Mouse (Mus musculus) megakaryocyte, embryonic 14.5 days (primary cell): ENCODE results near the gene Gdap1l1. TPM values are rescaled to one million over a fixed set of nuclear protein-coding genes. Genes with fewer than 3 reads are reported as not detected.
A peak's percentile ranks its signal among the peaks of the same experiment; 100 is the strongest.

Experiments used
- H3K27me3 ChIP-seq: replicated peaks from 2 replicates; pipeline ENCODE3; 2012; ENCODE audit warnings: inconsistent platforms
- H3K36me3 ChIP-seq: replicated peaks from 2 replicates; pipeline ENCODE3; 2012; ENCODE audit warnings: low read length, inconsistent platforms, mixed read lengths
- H3K4me1 ChIP-seq: 2 replicates; pipeline ENCODE4 v1.6.1; 2012; ENCODE audit warnings: inconsistent platforms
- H3K4me3 ChIP-seq: replicated peaks from 2 replicates; pipeline ENCODE3; 2012; ENCODE audit warnings: moderate library complexity, mild to moderate bottlenecking, inconsistent platforms
- H3K9me3 ChIP-seq: 2 replicates; pipeline ENCODE4 v1.6.1; 2012; ENCODE audit warnings: inconsistent platforms
- FLI1 ChIP-seq: IDR thresholded peaks from 2 replicates; pipeline ENCODE4 v1.6.1; 2012; ENCODE audit warnings: low read length, inconsistent platforms, mixed read lengths
- GATA1 ChIP-seq: IDR thresholded peaks from 3 replicates; pipeline ENCODE4 v1.6.1; 2012; ENCODE audit warnings: mixed read lengths, low read length, inconsistent platforms, borderline replicate concordance
- polyA plus RNA-seq: library from polyadenylated mRNA; stranded (reverse); fragments of >175 nt; gene quantifications from 2 replicates; pipeline ENCODE4 v1.2.3, GENCODE M21; 2012; ENCODE audit warnings: low replicate concordance; ENCODE audit not compliant: insufficient read depth

The Gdap1l1 gene
- polyA plus RNA-seq, 1 experiment, result 0.47 TPM

DNA sequence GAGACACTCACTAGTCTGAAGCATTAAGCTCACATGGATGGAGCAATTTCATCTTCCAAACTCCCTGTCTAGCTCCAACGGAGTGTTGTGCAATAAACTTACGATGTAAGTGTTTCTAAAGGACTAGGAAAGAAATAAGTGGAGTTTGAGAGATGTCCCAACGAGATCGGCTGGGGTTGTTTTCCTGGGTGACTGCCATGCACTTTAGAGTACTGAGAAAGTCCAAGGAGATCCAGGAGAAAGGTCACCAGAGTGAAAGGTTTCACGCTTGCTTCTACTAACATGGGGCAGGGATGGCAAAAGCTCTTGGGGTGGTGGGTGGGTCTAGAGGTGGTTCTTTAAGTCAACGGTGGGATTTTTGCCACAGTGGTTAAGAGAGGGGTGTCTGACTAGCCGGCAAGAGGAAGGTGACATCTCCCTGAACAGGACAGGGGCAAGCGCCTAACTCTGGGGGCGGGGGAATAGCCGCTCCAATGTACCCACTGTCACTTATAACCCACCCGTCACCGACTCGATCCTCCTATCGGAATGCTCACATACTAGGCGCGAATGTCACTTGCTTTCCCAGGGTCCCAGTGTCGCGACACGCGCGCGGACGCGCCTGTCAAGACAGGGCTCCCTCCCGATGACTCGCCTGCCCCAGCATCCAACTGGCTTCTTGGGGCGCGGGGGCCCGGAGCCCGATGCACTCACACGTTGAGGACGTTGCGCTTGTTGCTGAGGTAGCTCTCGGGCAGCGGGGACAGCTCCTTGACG, 33.6 kb downstream of the Gdap1l1 start:
- peaks cover 22% of the 10 kb centered on the region for H3K4me1 ChIP-seq
- no peaks in the 10 kb centered on the region for H3K27me3 ChIP-seq
- H3K9me3 ChIP-seq, result no peaks in the 10 kb centered on the region
- peaks cover 29% of the 10 kb centered on the region for H3K36me3 ChIP-seq
- no peak for TF ChIP-seq GATA1
- no peak for TF ChIP-seq FLI1
- H3K4me3 ChIP-seq, result peak overlapping the region; percentile 93

- peaks cover 26% of the 10 kb centered on the region for H3K36me3 ChIP-seq
- peak within 1 kb of the TSS; percentile 93 for H3K4me3 ChIP-seq
- TF ChIP-seq GATA1, result no peak
- no peak for TF ChIP-seq FLI1
- peaks cover 4% of the 10 kb centered on the region for H3K27me3 ChIP-seq
- H3K4me1 ChIP-seq, result peaks cover 22% of the 10 kb centered on the region
- H3K9me3 ChIP-seq, result no peaks in the 10 kb centered on the region
These were observed 34.2 kb downstream of the Gdap1l1 start, which contains the start of gene Fitm2 for GRCm38 (mm10) chr2:163472466-163472851. Fitm2 (minus strand) TSS chr2:163472629.

DNA sequence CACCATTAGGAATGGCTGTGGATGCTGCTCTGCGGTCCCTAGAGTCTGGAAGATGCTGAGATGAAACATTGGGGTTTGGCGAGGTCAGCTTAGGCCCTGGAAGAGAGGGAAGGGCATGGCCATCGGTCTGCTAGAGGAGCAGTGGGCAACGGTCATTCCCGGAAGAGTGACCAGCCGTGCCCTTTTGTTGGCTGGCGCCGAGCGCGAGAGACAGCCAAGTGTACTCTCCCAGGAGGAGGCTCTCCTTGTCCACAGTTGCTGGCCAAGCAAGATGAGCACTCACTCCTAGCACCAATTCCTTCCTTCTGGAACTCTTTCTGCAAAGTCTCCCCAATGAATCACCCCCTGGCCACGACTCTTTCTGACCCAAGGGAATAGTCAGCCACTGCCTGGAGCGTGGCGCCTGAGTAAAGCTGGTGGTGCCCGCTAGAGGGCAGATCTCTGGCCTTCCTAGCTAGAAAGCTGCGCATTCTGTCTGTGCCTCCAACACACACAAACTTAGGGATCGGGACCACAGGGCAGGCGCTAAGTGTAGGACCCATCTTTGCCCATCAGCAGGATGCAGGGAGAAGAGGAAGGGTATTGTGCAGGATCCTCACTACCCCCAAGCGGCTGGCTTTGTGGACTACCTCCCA, 42.0 kb downstream of the Gdap1l1 start:
- no peaks in the 10 kb centered on the region for H3K9me3 ChIP-seq
- no peaks in the 10 kb centered on the region for H3K36me3 ChIP-seq
- no peak for TF ChIP-seq FLI1
- TF ChIP-seq GATA1, result no peak
- no peak overlapping the region for H3K4me3 ChIP-seq
- H3K4me1 ChIP-seq, result peaks cover 12% of the 10 kb centered on the region
- peaks cover 43% of the 10 kb centered on the region for H3K27me3 ChIP-seq

DNA sequence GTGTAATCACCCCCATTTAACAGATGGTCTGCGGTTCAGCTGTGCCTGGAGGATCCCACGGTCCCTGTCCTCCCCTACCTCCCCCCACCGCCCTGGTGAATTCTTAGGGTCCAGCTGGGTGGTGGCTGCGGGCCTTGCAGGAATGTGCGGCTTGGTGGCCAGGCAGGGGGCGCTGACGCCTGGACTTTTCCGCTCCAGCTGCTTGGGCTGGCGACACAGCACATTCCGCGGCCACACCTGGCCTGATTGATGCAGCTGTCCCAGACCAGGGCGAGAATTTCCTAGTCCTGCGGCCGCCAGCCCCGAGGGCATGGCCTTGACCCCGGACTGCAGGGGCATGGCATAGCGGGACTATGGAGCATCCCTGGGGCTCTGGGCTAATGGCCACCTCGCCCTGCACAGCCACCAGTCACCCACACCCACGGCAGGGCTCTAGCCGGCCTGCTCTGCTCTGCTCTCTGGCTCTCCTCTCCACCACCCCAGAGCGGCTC, 43.3 kb downstream of the Gdap1l1 start:
- peaks cover 2% of the 10 kb centered on the region for H3K9me3 ChIP-seq
- H3K4me3 ChIP-seq, result peak overlapping the region; percentile 46
- H3K36me3 ChIP-seq, result no peaks in the 10 kb centered on the region
- no peak for TF ChIP-seq GATA1
- TF ChIP-seq FLI1, result no peak
- peaks cover 12% of the 10 kb centered on the region for H3K4me1 ChIP-seq
- H3K27me3 ChIP-seq, result peaks cover 47% of the 10 kb centered on the region

- Histone ChIP-seq H3K4me1 (no peaks in the 10 kb centered on the region), H3K36me3 (no peaks in the 10 kb centered on the region), H3K4me3 (no peak overlapping the region), H3K9me3 (peaks cover 5% of the 10 kb centered on the region), H3K27me3 (peaks cover 42% of the 10 kb centered on the region)
- TF ChIP-seq GATA1 (no peak), FLI1 (no peak)
These were observed 49.1 kb downstream of the Gdap1l1 start for GRCm38 (mm10) chr2:163487360-163487759.

- no peak overlapping the region for H3K4me3 ChIP-seq
- no peaks in the 10 kb centered on the region for H3K36me3 ChIP-seq
- H3K27me3 ChIP-seq, result peaks cover 47% of the 10 kb centered on the region
- peaks cover 5% of the 10 kb centered on the region; the same call in 1 of the 2 replicates for H3K4me1 ChIP-seq
- H3K9me3 ChIP-seq, result peaks cover 5% of the 10 kb centered on the region
- no peak for TF ChIP-seq FLI1
- no peak for TF ChIP-seq GATA1
These were observed 51.5 kb downstream of the Gdap1l1 start for GRCm38 (mm10) chr2:163489725-163490291.

DNA sequence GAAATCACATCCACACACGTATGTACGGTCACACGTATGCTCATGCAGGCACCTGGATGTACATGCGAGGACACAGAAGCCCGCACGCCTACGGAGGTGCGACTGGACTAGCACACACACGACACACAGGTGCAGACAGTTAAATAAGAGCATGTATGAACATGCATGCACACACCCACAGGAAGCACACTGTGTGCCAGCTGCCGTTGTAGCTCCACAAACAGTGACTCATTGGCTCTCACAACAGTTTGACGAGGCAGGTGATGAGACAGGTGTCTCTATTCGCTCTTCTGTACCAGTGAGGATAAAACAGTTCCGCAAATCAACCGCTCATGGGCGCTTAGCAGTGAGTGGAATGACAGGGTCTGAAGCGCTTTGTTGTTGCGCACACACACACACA, 52.4 kb downstream of the Gdap1l1 start:
- TF ChIP-seq GATA1 (no peak), FLI1 (no peak)
- no peak overlapping the region for H3K4me3 ChIP-seq
- no peaks in the 10 kb centered on the region for H3K36me3 ChIP-seq
- H3K9me3 ChIP-seq, result peaks cover 5% of the 10 kb centered on the region
- H3K4me1 ChIP-seq, result peaks cover 5% of the 10 kb centered on the region; the same call in 1 of the 2 replicates
- peaks cover 47% of the 10 kb centered on the region for H3K27me3 ChIP-seq

- no peak overlapping the region for H3K4me3 ChIP-seq
- no peaks in the 10 kb centered on the region for H3K36me3 ChIP-seq
- peaks cover 5% of the 10 kb centered on the region for H3K9me3 ChIP-seq
- H3K27me3 ChIP-seq, result peaks cover 51% of the 10 kb centered on the region
- peaks cover 5% of the 10 kb centered on the region; the same call in 1 of the 2 replicates for H3K4me1 ChIP-seq
- TF ChIP-seq FLI1 (no peak), GATA1 (no peak)
These were observed 53.1 kb downstream of the Gdap1l1 start for GRCm38 (mm10) chr2:163491351-163491750.

DNA sequence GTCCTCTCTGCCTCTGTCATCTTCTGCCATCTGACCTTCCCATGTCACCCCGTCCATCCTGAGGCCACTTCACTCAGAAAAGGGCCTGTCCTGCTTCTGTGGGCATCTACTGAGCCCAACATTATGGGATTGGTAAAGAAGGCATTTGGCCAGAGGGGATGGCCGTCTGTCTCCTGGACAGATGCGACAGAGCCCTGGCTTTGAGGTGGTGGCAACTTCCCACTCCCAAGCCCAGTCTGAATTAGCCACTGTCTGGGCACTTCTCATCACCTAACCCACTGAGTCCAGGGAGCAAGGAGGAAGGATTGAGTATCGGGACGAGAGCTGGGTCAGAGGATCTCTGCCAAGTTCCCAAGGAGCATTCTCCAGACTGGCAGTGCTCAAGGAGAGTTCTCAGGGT, 53.7 kb downstream of the Gdap1l1 start, which contains the start of gene R3hdml:
R3hdml (plus strand) TSS at position 301 of the 400 bp plus-strand sequence.
- Histone ChIP-seq H3K9me3 (no peaks in the 10 kb centered on the region), H3K4me3 (no peak within 1 kb of the TSS), H3K4me1 (peaks cover 5% of the 10 kb centered on the region; the same call in 1 of the 2 replicates), H3K36me3 (no peaks in the 10 kb centered on the region), H3K27me3 (peaks cover 56% of the 10 kb centered on the region)
- no peak for TF ChIP-seq GATA1
- TF ChIP-seq FLI1, result no peak

DNA sequence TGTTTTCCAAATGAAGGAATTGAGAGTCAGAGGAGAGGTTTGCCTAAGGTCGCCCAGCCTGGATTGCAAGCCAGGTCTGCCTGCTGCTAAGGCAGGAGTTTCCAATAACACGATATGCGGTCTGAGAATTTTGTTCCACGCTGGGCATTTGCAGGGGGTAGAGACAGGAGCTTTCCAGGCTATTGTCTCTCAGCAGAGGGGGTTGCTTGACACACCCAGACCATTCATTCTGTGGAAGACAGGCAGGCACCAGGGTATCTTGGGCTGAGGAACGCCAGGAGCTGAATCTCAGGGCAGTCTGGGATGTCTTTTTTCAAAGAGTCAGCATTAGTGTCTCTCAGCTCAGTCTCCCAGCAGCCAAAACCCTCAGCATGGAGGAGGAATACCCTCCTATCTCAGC, 54.8 kb downstream of the Gdap1l1 start:
- TF ChIP-seq FLI1 (no peak), GATA1 (no peak)
- Histone ChIP-seq H3K36me3 (no peaks in the 10 kb centered on the region), H3K4me3 (no peak overlapping the region), H3K4me1 (peaks cover 5% of the 10 kb centered on the region; the same call in 1 of the 2 replicates), H3K27me3 (peaks cover 57% of the 10 kb centered on the region), H3K9me3 (no peaks in the 10 kb centered on the region)
